Mouse (Mus musculus): ENCODE results near the gene Grin3a. TPM values are rescaled to one million over a fixed set of nuclear protein-coding genes. Genes with fewer than 3 reads are reported as not detected.

Grin3a gene
- polyA plus RNA-seq, 1 experiment from 2014 or later: 0.60 TPM

Other genes with a start within 250 kb of the Grin3a start
- 7.2 and 10.9 TPM in 2 replicates for gene Tmem246, start 247.9 kb downstream of the Grin3a start, polyA plus RNA-seq (2016; fragmentation: Nextera tagmentation; extraction: Ambion mirVana)
- 44.9 and 50.5 TPM in 2 replicates for gene Rnf20, start 213.7 kb downstream of the Grin3a start, polyA plus RNA-seq (2016; fragmentation: Nextera tagmentation; extraction: Ambion mirVana)
- gene Ppp3r2, start 163.7 kb downstream of the Grin3a start, polyA plus RNA-seq (2016; fragmentation: Nextera tagmentation; extraction: Ambion mirVana): 0.05 TPM in 1 of 2 replicates, not detected in the other

Data from limb, embryonic 10.5 days (tissue).